Mouse (Mus musculus): Measurements from ENCODE around the gene Gm20479. TPM values are rescaled to one million over a fixed set of nuclear protein-coding genes. Genes with fewer than 3 reads are reported as not detected.

Gm20479 gene
- polyA plus RNA-seq, 1 experiment from 2014 or later, result 1.1 TPM

GRCm38 (mm10) chr7:27339519-27339918 lies 17.7 kb downstream of the Gm20479 start:
- Histone ChIP-seq H3K4me2 (ENCODE audit: low read depth, low read length) (no peak overlapping the region), H3K4me1 (replicated peaks; ENCODE audit: control insufficient read depth, insufficient read depth, low read length) (peaks cover 17% of the 10 kb centered on the region), H3K9ac (ENCODE audit: low read length) (no peak overlapping the region), H3K9me3 (ENCODE audit: control insufficient read depth, low read length) (no peaks in the 10 kb centered on the region), H3K27ac (ENCODE audit: low read length) (no peak overlapping the region), H3K27me3 (ENCODE audit: control insufficient read depth, insufficient read depth, low read depth, low read length) (peaks cover 40% of the 10 kb centered on the region), H3K4me3 (ENCODE audit: low read length) (no peak overlapping the region), H3K36me3 (ENCODE audit: control insufficient read depth, insufficient read depth, low read length) (peaks cover 2% of the 10 kb centered on the region; the same call in 1 of the 2 replicates)
- no peak for ATAC-seq (ENCODE audit: low read depth)
- 33% methylated on average over 7 of the region's 7 CpGs for WGBS

DNA sequence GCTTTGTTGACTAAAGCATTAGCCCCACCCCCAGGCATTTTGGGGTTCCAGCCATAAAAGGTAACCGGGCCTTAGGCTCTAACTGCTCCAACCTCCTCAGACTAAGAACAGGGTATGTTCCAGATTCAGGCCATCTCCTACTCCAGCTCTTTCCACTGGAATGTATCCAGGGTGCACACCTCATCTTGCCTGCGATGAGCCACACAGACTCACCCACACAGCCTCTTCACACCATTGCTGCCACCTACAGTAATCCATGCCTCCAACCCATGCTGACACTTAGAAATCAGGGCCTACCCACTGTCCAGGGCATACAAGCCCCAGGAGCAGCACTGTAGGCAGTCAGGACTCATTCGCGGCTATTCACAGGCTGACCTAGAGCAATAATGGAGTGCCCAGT lies 18.1 kb downstream of the Gm20479 start:
- Histone ChIP-seq H3K27ac (ENCODE audit: low read length) (no peak overlapping the region), H3K9me3 (ENCODE audit: control insufficient read depth, low read length) (no peaks in the 10 kb centered on the region), H3K4me3 (ENCODE audit: low read length) (no peak overlapping the region), H3K4me2 (ENCODE audit: low read depth, low read length) (no peak overlapping the region), H3K4me1 (replicated peaks; ENCODE audit: control insufficient read depth, insufficient read depth, low read length) (peaks cover 21% of the 10 kb centered on the region), H3K36me3 (ENCODE audit: control insufficient read depth, insufficient read depth, low read length) (0 out of 2 replicates have a peak, but pooled peaks cover 2% of the 10 kb centered on the region), H3K27me3 (ENCODE audit: control insufficient read depth, insufficient read depth, low read depth, low read length) (peaks cover 44% of the 10 kb centered on the region), H3K9ac (ENCODE audit: low read length) (no peak overlapping the region)
- 69% methylated on average over 4 of the region's 4 CpGs for WGBS
- ATAC-seq (ENCODE audit: low read depth), result no peak

DNA sequence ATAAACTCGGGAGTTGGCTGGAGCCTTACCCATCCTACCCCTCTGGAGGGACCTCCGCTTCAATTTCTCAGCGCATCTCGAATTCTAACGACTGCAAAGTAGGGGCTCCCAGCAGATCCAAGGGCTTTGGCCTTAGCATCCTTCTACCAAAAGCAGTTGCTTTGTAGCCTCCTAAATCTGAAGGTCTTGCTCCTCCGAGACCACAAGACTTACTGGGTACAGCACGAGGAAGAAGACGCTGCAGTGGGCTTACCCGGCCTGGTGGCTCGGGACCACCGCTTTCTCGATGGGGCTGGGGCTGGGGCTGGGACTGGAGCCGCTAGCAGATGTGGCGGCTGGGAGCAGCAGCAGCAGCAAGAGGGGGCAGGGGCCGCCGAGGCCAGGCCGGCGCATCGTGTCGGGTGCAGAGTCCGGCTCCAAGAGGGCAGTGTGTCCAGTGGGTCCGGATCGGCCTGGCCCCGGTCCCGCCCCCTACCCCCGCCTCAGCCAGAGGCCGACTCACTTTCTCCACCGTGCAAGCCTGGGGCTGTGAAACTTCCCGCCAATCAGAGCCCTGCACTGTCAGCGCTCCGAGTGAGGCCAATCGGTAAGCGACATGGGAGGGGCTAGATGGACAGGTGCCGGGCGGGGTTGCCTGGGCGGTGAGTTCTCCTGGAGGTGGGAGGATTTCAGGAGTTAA lies 19.9 kb downstream of the Gm20479 start, which contains the start of gene Ltbp4:
TSS of gene Ltbp4 (minus strand) at position 518 of the 679 bp plus-strand sequence.
- H3K27me3 ChIP-seq (ENCODE audit: control insufficient read depth, insufficient read depth, low read depth, low read length), result peaks cover 53% of the 10 kb centered on the region
- 1% methylated on average over 36 of the region's 36 CpGs for WGBS
- no peaks in the 10 kb centered on the region for H3K9me3 ChIP-seq (ENCODE audit: control insufficient read depth, low read length)
- H3K9ac ChIP-seq (ENCODE audit: low read length), result peak within 1 kb of the TSS; percentile 59
- H3K4me2 ChIP-seq (ENCODE audit: low read depth, low read length), result peak within 1 kb of the TSS; percentile 67
- 0 out of 2 replicates have a peak, but pooled peaks cover under 1% of the 10 kb centered on the region for H3K36me3 ChIP-seq (ENCODE audit: control insufficient read depth, insufficient read depth, low read length)
- ATAC-seq (ENCODE audit: low read depth), result 0 out of 2 replicates have a peak, but pooled peaks have one; percentile 5
- H3K4me1 ChIP-seq (replicated peaks; ENCODE audit: control insufficient read depth, insufficient read depth, low read length), result peaks cover 32% of the 10 kb centered on the region
- peak within 1 kb of the TSS; percentile 43 for H3K4me3 ChIP-seq (ENCODE audit: low read length)
- no peak within 1 kb of the TSS for H3K27ac ChIP-seq (ENCODE audit: low read length)

DNA sequence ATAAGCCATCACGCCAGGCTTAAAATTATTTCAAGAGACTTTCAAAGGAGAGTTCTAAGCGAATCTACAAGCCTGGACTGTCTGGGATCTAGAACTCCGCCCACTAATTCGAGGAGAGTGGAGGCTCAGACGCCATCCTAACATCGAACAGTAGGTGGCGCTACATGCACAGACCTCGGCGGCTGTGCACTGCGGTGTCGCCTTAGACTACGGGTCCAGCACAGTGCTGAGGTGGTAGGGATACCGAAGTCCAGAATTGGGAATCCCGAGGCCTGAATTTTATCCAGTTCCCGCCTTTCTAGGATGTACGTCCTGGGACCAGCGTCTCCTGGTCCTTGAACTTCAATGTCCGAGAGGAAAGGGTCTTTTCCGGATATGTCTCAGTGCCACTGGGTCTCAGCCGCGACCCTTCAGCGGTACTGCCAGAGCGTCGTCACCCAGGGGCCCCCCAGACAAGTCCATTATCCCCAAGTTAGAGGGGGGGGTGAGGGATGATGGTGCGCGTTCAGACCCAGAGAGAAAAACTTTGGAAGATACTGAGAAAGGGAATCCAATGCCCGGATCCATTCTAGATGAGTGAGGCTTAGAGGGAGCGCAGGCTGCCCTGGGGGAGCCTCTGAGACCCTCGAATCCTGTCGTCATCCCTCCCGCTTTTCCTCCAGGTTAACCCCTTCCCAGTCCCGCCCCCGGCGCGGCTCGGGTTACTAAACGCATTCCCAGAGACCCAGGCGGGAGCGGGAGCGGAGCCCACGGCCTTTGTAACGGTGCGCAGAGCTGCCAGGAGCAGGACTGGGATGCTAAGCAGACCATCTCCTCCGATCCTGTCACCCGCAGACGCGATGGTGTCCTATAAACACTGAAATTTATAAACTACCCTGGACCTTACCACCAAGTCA lies 21.0 kb downstream of the Gm20479 start:
- Histone ChIP-seq H3K27me3 (ENCODE audit: control insufficient read depth, insufficient read depth, low read depth, low read length) (peaks cover 53% of the 10 kb centered on the region), H3K4me3 (ENCODE audit: low read length) (peak overlapping the region; percentile 43), H3K27ac (ENCODE audit: low read length) (no peak overlapping the region), H3K4me1 (replicated peaks; ENCODE audit: control insufficient read depth, insufficient read depth, low read length) (peaks cover 36% of the 10 kb centered on the region), H3K9me3 (ENCODE audit: control insufficient read depth, low read length) (no peaks in the 10 kb centered on the region), H3K4me2 (ENCODE audit: low read depth, low read length) (peak overlapping the region; percentile 67), H3K9ac (ENCODE audit: low read length) (peak overlapping the region; percentile 29), H3K36me3 (ENCODE audit: control insufficient read depth, insufficient read depth, low read length) (no peaks in the 10 kb centered on the region)
- WGBS, result 2% methylated on average over 42 of the region's 47 CpGs
- ATAC-seq (ENCODE audit: low read depth), result peak; percentile 58

DNA sequence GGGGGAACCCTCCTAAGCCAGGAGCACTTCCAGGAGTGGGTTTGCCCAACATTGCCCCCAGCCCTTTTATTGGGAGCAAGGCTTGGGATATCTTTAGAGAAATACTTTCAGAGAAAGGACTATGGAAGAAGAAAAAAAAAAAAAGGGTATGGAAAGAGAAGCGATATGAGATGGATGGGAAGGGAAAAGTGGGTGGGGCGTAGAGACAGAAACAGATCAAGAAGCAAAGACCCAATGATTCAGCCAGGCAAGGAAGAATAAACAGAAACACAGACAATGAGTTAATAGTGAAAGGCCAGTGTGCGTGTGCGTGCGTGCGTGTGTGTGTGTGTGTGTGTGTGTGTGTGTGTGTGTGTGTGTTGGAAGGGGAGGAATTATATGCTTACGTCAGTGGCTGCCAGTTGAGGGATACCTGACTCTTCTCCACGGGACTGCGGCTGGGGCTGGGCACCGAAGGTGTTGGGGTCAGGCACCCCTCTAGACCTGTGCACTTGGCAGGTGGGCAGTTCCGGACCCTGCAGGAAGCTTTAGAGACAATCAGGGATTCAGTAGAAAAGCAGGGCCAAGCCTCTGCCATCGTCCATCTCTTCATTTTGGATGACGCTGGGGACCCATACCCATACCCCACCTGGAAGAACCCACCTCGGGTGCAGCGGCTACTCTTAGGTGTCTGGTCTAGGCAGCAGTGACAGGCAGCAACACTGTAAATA lies 22.1 kb downstream of the Gm20479 start:
- no peaks in the 10 kb centered on the region for H3K9me3 ChIP-seq (ENCODE audit: control insufficient read depth, low read length)
- no peak for ATAC-seq (ENCODE audit: low read depth)
- H3K9ac ChIP-seq (ENCODE audit: low read length), result no peak overlapping the region; the same call in 1 of the 2 replicates
- WGBS, result 47% methylated on average over 15 of the region's 15 CpGs
- no peak overlapping the region; the same call in 1 of the 2 replicates for H3K4me3 ChIP-seq (ENCODE audit: low read length)
- H3K27me3 ChIP-seq (ENCODE audit: control insufficient read depth, insufficient read depth, low read depth, low read length), result peaks cover 53% of the 10 kb centered on the region
- peak overlapping the region; percentile 94 for H3K4me2 ChIP-seq (ENCODE audit: low read depth, low read length)
- H3K36me3 ChIP-seq (ENCODE audit: control insufficient read depth, insufficient read depth, low read length), result no peaks in the 10 kb centered on the region
- H3K27ac ChIP-seq (ENCODE audit: low read length), result peak overlapping the region; percentile 98
- peaks cover 41% of the 10 kb centered on the region for H3K4me1 ChIP-seq (replicated peaks; ENCODE audit: control insufficient read depth, insufficient read depth, low read length)

DNA sequence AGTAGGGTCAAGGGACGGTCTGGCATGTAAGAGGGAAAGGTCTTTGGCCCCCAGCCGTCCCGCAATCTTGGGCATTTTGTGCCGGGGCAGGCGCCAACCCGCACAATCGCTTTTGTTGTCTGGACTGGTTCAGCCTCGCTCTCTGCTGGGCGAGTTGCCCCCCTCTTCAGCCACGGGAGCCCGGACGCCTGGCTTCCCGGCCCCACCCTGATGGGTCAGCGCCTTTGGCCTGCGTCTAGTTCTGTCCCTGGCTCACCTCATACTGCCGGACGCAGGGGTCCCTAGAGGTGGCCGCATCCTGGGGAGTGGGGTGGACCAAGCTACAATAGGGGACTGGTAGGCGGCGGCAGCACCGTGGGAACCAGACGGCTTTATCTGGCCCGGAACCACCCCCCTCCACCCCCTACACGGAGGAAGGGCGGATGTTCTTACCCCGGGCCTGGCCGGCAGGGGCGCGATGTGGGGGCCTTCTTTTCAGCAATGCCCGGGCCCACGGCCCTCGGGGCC lies 22.8 kb downstream of the Gm20479 start:
- Histone ChIP-seq H3K36me3 (ENCODE audit: control insufficient read depth, insufficient read depth, low read length) (no peaks in the 10 kb centered on the region), H3K27me3 (ENCODE audit: control insufficient read depth, insufficient read depth, low read depth, low read length) (peaks cover 58% of the 10 kb centered on the region), H3K9me3 (ENCODE audit: control insufficient read depth, low read length) (no peaks in the 10 kb centered on the region), H3K4me3 (ENCODE audit: low read length) (peak overlapping the region; percentile 73), H3K27ac (ENCODE audit: low read length) (peak overlapping the region; percentile 98), H3K4me2 (ENCODE audit: low read depth, low read length) (peak overlapping the region; percentile 94), H3K4me1 (replicated peaks; ENCODE audit: control insufficient read depth, insufficient read depth, low read length) (peaks cover 48% of the 10 kb centered on the region), H3K9ac (ENCODE audit: low read length) (peak overlapping the region; percentile 92)
- ATAC-seq (ENCODE audit: low read depth), result no peak
- WGBS, result 1% methylated on average over 32 of the region's 32 CpGs

- Histone ChIP-seq H3K4me3 (ENCODE audit: low read length) (peak overlapping the region; percentile 73), H3K27me3 (ENCODE audit: control insufficient read depth, insufficient read depth, low read depth, low read length) (peaks cover 50% of the 10 kb centered on the region), H3K4me2 (ENCODE audit: low read depth, low read length) (peak overlapping the region; percentile 94), H3K9ac (ENCODE audit: low read length) (peak overlapping the region; percentile 92), H3K36me3 (ENCODE audit: control insufficient read depth, insufficient read depth, low read length) (no peaks in the 10 kb centered on the region), H3K27ac (ENCODE audit: low read length) (peak overlapping the region; percentile 98), H3K4me1 (replicated peaks; ENCODE audit: control insufficient read depth, insufficient read depth, low read length) (peaks cover 54% of the 10 kb centered on the region), H3K9me3 (ENCODE audit: control insufficient read depth, low read length) (no peaks in the 10 kb centered on the region)
- no peak for ATAC-seq (ENCODE audit: low read depth)
- WGBS, result 0% methylated on average over 38 of the region's 77 CpGs
Observed at GRCm38 (mm10) chr7:27333316-27333941, 23.8 kb downstream of the Gm20479 start.

DNA sequence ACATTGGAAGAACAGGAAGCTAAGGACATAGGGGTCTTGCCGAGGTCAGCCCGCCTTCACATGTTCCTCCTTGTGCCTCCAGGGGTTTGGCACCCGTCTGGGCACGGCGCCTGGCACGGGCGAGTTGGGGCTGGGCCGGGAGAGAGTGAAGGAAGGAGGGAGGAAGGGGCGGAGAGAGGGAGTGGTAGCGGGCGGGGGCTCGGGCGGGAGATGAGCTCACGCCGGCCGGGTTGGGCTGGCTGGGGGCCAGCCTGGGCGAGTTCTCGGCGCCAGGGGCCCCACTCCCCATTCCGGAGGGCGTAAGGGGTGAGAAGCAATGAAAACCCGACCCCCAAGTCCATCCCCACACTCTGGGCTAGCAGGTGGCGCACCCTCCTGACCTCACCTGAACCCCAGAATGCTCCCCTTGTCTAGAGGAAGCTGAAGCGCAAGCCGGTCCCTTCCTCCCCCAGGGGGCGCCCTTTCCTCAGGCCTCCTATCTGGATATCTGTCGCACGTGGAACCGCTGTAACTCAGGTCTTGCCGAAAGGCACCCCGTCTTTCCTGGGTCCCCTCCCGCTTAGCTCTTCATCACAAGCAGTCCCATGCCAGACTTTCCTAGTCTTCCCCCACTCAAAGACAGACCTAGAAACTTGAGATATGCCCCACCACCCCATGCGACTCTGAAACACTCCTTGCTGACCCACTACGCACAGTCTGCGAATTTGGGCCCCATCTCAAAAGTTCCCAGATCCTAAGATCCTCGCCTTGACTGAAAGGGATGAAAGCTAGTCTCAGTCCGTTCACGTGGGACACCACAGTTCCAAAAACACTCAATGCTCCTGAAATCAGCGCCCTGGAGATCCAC lies 24.6 kb downstream of the Gm20479 start:
- Histone ChIP-seq H3K4me1 (replicated peaks; ENCODE audit: control insufficient read depth, insufficient read depth, low read length) (peaks cover 54% of the 10 kb centered on the region), H3K27me3 (ENCODE audit: control insufficient read depth, insufficient read depth, low read depth, low read length) (peaks cover 44% of the 10 kb centered on the region), H3K4me3 (ENCODE audit: low read length) (peak overlapping the region; percentile 73), H3K4me2 (ENCODE audit: low read depth, low read length) (peak overlapping the region; percentile 94), H3K9ac (ENCODE audit: low read length) (peak overlapping the region; percentile 92), H3K36me3 (ENCODE audit: control insufficient read depth, insufficient read depth, low read length) (no peaks in the 10 kb centered on the region), H3K27ac (ENCODE audit: low read length) (peak overlapping the region; percentile 98), H3K9me3 (ENCODE audit: control insufficient read depth, low read length) (no peaks in the 10 kb centered on the region)
- ATAC-seq (ENCODE audit: low read depth), result peak; percentile 34
- WGBS, result under 1% methylated on average over 38 of the region's 39 CpGs

Data from lung, embryonic 16.5 days (tissue).